Mouse (Mus musculus) adrenal gland, postnatal 36 days (tissue): ENCODE measurements around the gene Wbp1l. TPM values are rescaled to one million over a fixed set of nuclear protein-coding genes. Genes with fewer than 3 reads are reported as not detected.

Source experiments
- DNase-seq, 2 experiments: peaks; one replicate each; pipeline ENCODE4 v3.0.0; 2021; ENCODE audit warnings: mixed read lengths in 1 of 2
- total RNA-seq, 2 experiments: library from RNA; stranded (reverse); gene quantifications; 2 replicates each; pipeline ENCODE4 v1.2.3; 2021

Wbp1l gene
- total RNA-seq, 2 experiments from 2014 or later, result 131 to 170 TPM

GRCm38 (mm10) chr19:46629807-46630206 lies 30.9 kb downstream of the Wbp1l start:
- DNase-seq, result no peak

- DNase-seq, result no peak
Observed at GRCm38 (mm10) chr19:46631637-46632036, 32.8 kb downstream of the Wbp1l start.

- DNase-seq, result no peak
Observed at GRCm38 (mm10) chr19:46635766-46636165, 36.9 kb downstream of the Wbp1l start.

- no peak for DNase-seq
Observed at GRCm38 (mm10) chr19:46637598-46637997, 38.7 kb downstream of the Wbp1l start.

- DNase-seq, result no peak
Observed at GRCm38 (mm10) chr19:46639053-46639452, 40.2 kb downstream of the Wbp1l start.

GRCm38 (mm10) chr19:46639496-46639895 lies 40.6 kb downstream of the Wbp1l start:
- DNase-seq, result peak in 1 of 2 experiments; percentile 50

GRCm38 (mm10) chr19:46640780-46641179 lies 41.9 kb downstream of the Wbp1l start:
- peak in 1 of 2 experiments; percentile 60 for DNase-seq

- peak; percentile 90 to 92 for DNase-seq
Observed at GRCm38 (mm10) chr19:46641420-46642085, 42.7 kb downstream of the Wbp1l start.

GRCm38 (mm10) chr19:46642136-46642753 lies 43.4 kb downstream of the Wbp1l start:
- peak; percentile 63 to 64 for DNase-seq

- peak; percentile 65 to 67 for DNase-seq
Observed at GRCm38 (mm10) chr19:46643236-46643635, 44.4 kb downstream of the Wbp1l start.

GRCm38 (mm10) chr19:46644343-46644792 lies 45.5 kb downstream of the Wbp1l start:
- DNase-seq, result peak; percentile 54 to 59

- DNase-seq, result peak; percentile 46 to 61
Observed at GRCm38 (mm10) chr19:46644793-46645602, 46.1 kb downstream of the Wbp1l start.

GRCm38 (mm10) chr19:46646041-46646481 lies 47.2 kb downstream of the Wbp1l start:
- peak in 1 of 2 experiments; percentile 42 for DNase-seq

GRCm38 (mm10) chr19:46647254-46647653 lies 48.4 kb downstream of the Wbp1l start:
- DNase-seq, result no peak

- peak; percentile 56 to 62 for DNase-seq
Observed at GRCm38 (mm10) chr19:46647850-46648249, 49.0 kb downstream of the Wbp1l start.

GRCm38 (mm10) chr19:46648565-46648964 lies 49.7 kb downstream of the Wbp1l start:
- DNase-seq, result no peak

GRCm38 (mm10) chr19:46653188-46653587 lies 54.3 kb downstream of the Wbp1l start:
- no peak for DNase-seq

- DNase-seq, result no peak
Observed at GRCm38 (mm10) chr19:46653616-46654235, 54.8 kb downstream of the Wbp1l start.

- no peak for DNase-seq
Observed at GRCm38 (mm10) chr19:46655626-46656025, 56.7 kb downstream of the Wbp1l start.

- no peak for DNase-seq
Observed at GRCm38 (mm10) chr19:46656151-46656840, 57.4 kb downstream of the Wbp1l start.

GRCm38 (mm10) chr19:46657339-46658020 lies 58.6 kb downstream of the Wbp1l start:
- DNase-seq, result no peak
